ENCODE assay signal across 8 mouse cellular contexts in genomic region chr11:19670853-19671530, GRCm38 (mm10).
DNase-seq lines count a peak whose midpoint lies in the region; ATAC-seq and TF ChIP-seq lines count a peak whose summit lies in the region.

No protein-coding gene starts in this region.

- no peak overlapping the region for H3K27ac ChIP-seq in forebrain, embryonic 15.5 days (replicated peaks)
- no peak overlapping the region for H3K27ac ChIP-seq in forebrain, embryonic 12.5 days
- no peak overlapping the region for H3K27ac ChIP-seq in heart, embryonic 12.5 days (ENCODE audit: poor library complexity, severe bottlenecking)
- no peak overlapping the region for H3K27ac ChIP-seq in stomach, postnatal 0 days (replicated peaks)

- no peak overlapping the region for H3K4me2 ChIP-seq in forebrain, embryonic 15.5 days (replicated peaks)
- H3K4me2 ChIP-seq in forebrain, embryonic 12.5 days: no peak overlapping the region
- no peak overlapping the region for H3K4me2 ChIP-seq in heart, embryonic 12.5 days
- H3K4me2 ChIP-seq in stomach, postnatal 0 days (replicated peaks; ENCODE audit: low read depth): no peak overlapping the region

- peak; percentile 66 for TF ChIP-seq CTCF in stomach, postnatal 0 days (IDR thresholded peaks at IDR 0.05; ENCODE audit: low read depth)

- H3K36me3 ChIP-seq in forebrain, embryonic 15.5 days: no peaks in the 10 kb centered on the region
- H3K36me3 ChIP-seq in forebrain, embryonic 12.5 days (replicated peaks): no peaks in the 10 kb centered on the region
- no peaks in the 10 kb centered on the region for H3K36me3 ChIP-seq in heart, embryonic 12.5 days
- H3K36me3 ChIP-seq in stomach, postnatal 0 days (ENCODE audit: control insufficient read depth, insufficient read depth, low read length): no peaks in the 10 kb centered on the region

- WGBS in forebrain, embryonic 15.5 days: 55% methylated on average over 13 of the region's 13 CpGs
- 73% methylated on average over 12 of the region's 13 CpGs for WGBS in forebrain, embryonic 12.5 days
- 49% methylated on average over 13 of the region's 13 CpGs for WGBS in heart, embryonic 12.5 days
- 50% methylated on average over 13 of the region's 13 CpGs for WGBS in stomach, postnatal 0 days

- no peaks in the 10 kb centered on the region for H3K9me3 ChIP-seq in forebrain, embryonic 15.5 days
- H3K9me3 ChIP-seq in forebrain, embryonic 12.5 days: no peaks in the 10 kb centered on the region
- no peaks in the 10 kb centered on the region for H3K9me3 ChIP-seq in heart, embryonic 12.5 days (replicated peaks)
- H3K9me3 ChIP-seq in stomach, postnatal 0 days (ENCODE audit: control insufficient read depth, low read length): no peaks in the 10 kb centered on the region

- peaks cover 7% of the 10 kb centered on the region; the same call in 1 of the 2 replicates for H3K4me1 ChIP-seq in forebrain, embryonic 15.5 days
- H3K4me1 ChIP-seq in forebrain, embryonic 12.5 days: peaks cover 5% of the 10 kb centered on the region
- no peaks in the 10 kb centered on the region for H3K4me1 ChIP-seq in heart, embryonic 12.5 days (replicated peaks)
- H3K4me1 ChIP-seq in stomach, postnatal 0 days (replicated peaks; ENCODE audit: control insufficient read depth, insufficient read depth): no peaks in the 10 kb centered on the region

- TF ChIP-seq EP300 in stomach, postnatal 0 days (optimal IDR thresholded peaks at IDR 0.05): no peak

- ATAC-seq in forebrain, embryonic 15.5 days (replicated peaks): peak; percentile 70
- no peak for ATAC-seq in forebrain, embryonic 12.5 days (ENCODE audit: low FRiP score)
- peak; percentile 48; the same call in 1 of the 2 replicates for ATAC-seq in heart, embryonic 12.5 days (ENCODE audit: insufficient number of reproducible peaks, low FRiP score)
- no peak for ATAC-seq in stomach, postnatal 0 days (ENCODE audit: low FRiP score, low TSS enrichment)

- peak; percentile 50 to 64 for DNase-seq in cerebellum, postnatal 10 days
- peak; percentile 72 for DNase-seq in kidney, postnatal 10 days
- DNase-seq in lung, postnatal 14 days: peak; percentile 43
- DNase-seq in stomach, postnatal 0 days (ENCODE audit: low spot score): no peak
- DNase-seq in urinary bladder, adult 2 months (ENCODE audit: low spot score): no peak

- H3K27me3 ChIP-seq in forebrain, embryonic 15.5 days: no peaks in the 10 kb centered on the region
- 0 out of 2 replicates have a peak, but pooled peaks cover 6% of the 10 kb centered on the region for H3K27me3 ChIP-seq in forebrain, embryonic 12.5 days
- no peaks in the 10 kb centered on the region for H3K27me3 ChIP-seq in heart, embryonic 12.5 days (replicated peaks)
- H3K27me3 ChIP-seq in stomach, postnatal 0 days (ENCODE audit: control insufficient read depth, insufficient read depth, low read length): no peaks in the 10 kb centered on the region

- no peak overlapping the region for H3K4me3 ChIP-seq in forebrain, embryonic 15.5 days
- H3K4me3 ChIP-seq in forebrain, embryonic 12.5 days (replicated peaks): no peak overlapping the region
- H3K4me3 ChIP-seq in heart, embryonic 12.5 days: no peak overlapping the region
- H3K4me3 ChIP-seq in stomach, postnatal 0 days (ENCODE audit: low read depth, low read length): no peak overlapping the region

- H3K9ac ChIP-seq in forebrain, embryonic 15.5 days (replicated peaks): no peak overlapping the region
- no peak overlapping the region for H3K9ac ChIP-seq in forebrain, embryonic 12.5 days
- no peak overlapping the region for H3K9ac ChIP-seq in heart, embryonic 12.5 days
- no peak overlapping the region for H3K9ac ChIP-seq in stomach, postnatal 0 days (ENCODE audit: low read length)

Comparison
In these comparisons a context has a peak if more than half of its experiments do, and no peak if none do; other contexts are left out.
1. ATAC-seq: peak in forebrain, embryonic 15.5 days (single experiment) and heart, embryonic 12.5 days (single experiment); none in forebrain, embryonic 12.5 days (single experiment) and stomach, postnatal 0 days (single experiment).
2. DNase-seq: peak in cerebellum, postnatal 10 days (2 of 2), kidney, postnatal 10 days (single experiment) and lung, postnatal 14 days (single experiment); none in stomach, postnatal 0 days (single experiment) and urinary bladder, adult 2 months (single experiment).